Mouse (Mus musculus) kidney, postnatal 0 days (tissue): ENCODE data around the gene Tgfbr3. TPM values are rescaled to one million over a fixed set of nuclear protein-coding genes. Genes with fewer than 3 reads are reported as not detected.

Experiments used
- ATAC-seq: fragments of 200-750 bp; cut with Nextera tagmentation; replicated peaks from 2 replicates; pipeline ENCODE4 v1.8.0; 2017; ENCODE audit warnings: low read depth, moderate number of reproducible peaks, moderate TSS enrichment, moderate library complexity; ENCODE audit not compliant: low FRiP score
- DNase-seq: peaks from one replicate; pipeline ENCODE4 v3.0.0-alpha.2; 2016; ENCODE audit warnings: low spot score
- H3K27ac ChIP-seq: fragments of 300-500 bp; sonication (generic); 2 replicates; pipeline ENCODE4 v1.5.1; 2014; ENCODE audit warnings: mild to moderate bottlenecking
- H3K27me3 ChIP-seq: fragments of 300-500 bp; sonication (generic); 2 replicates; pipeline ENCODE4 v1.6.1; 2014; ENCODE audit warnings: low read length, mixed read lengths; ENCODE audit not compliant: insufficient read depth
- H3K36me3 ChIP-seq: fragments of 300-500 bp; sonication (generic); 2 replicates; pipeline ENCODE4 v1.6.1; 2014; ENCODE audit warnings: low read length, mixed read lengths; ENCODE audit not compliant: insufficient read depth
- H3K4me1 ChIP-seq: fragments of 300-500 bp; sonication (generic); replicated peaks from 2 replicates; pipeline ENCODE4 v1.6.1; 2014; ENCODE audit warnings: antibody characterized with exemption, low read length, mixed read lengths; ENCODE audit not compliant: insufficient read depth
- H3K4me2 ChIP-seq: fragments of 300-500 bp; sonication (generic); 2 replicates; pipeline ENCODE4 v1.6.1; 2014; ENCODE audit warnings: mild to moderate bottlenecking, low read length, moderate library complexity, mixed read lengths
- H3K4me3 ChIP-seq: fragments of 300-500 bp; sonication (generic); replicated peaks from 2 replicates; pipeline ENCODE4 v1.5.1; 2014; ENCODE audit warnings: low read depth, low read length
- H3K9ac ChIP-seq: fragments of 300-500 bp; sonication (generic); 2 replicates; pipeline ENCODE4 v1.6.1; 2014; ENCODE audit warnings: low read depth, low read length
- H3K9me3 ChIP-seq: fragments of 300-500 bp; sonication (generic); replicated peaks from 2 replicates; pipeline ENCODE4 v1.6.1; 2016; ENCODE audit warnings: low read length, inconsistent platforms, mixed read lengths
- CTCF ChIP-seq: IDR thresholded peaks from 2 replicates; pipeline ENCODE4 v1.5.1; 2016; ENCODE audit warnings: antibody characterized with exemption, low read depth, mild to moderate bottlenecking, moderate library complexity
- WGBS: fragments of 180-500 bp; shearing (Covaris S2); extraction: QIAGEN DNeasy Blood & Tissue Kit; methylation state at CpG from one replicate; pipeline ENCODE4 v1.1.7; 2014; 5-methylcytosine and 5-hydroxymethylcytosine counted together
- polyA plus RNA-seq: library from polyadenylated mRNA; unstranded; fragments of >200 nt; fragmentation: Nextera tagmentation; extraction: Ambion mirVana; gene quantifications from 2 replicates; pipeline ENCODE4 v1.2.1, GENCODE M21; 2015

Tgfbr3 gene
- 10.5 and 10.8 TPM in 2 replicates for polyA plus RNA-seq

- WGBS = under 1% methylated on average over 54 of the region's 54 CpGs
- Histone ChIP-seq H3K36me3 (no peaks in the 10 kb centered on the region), H3K4me2 (peak within 1 kb of the TSS; percentile 59), H3K9ac (peak within 1 kb of the TSS; percentile 52), H3K4me3 (peak within 1 kb of the TSS; percentile 69), H3K9me3 (no peaks in the 10 kb centered on the region), H3K4me1 (no peaks in the 10 kb centered on the region), H3K27ac (peak within 1 kb of the TSS; percentile 77), H3K27me3 (no peaks in the 10 kb centered on the region)
- DNase-seq = peak; percentile 96
- peak; percentile 90 for ATAC-seq
- peak; percentile 67 for TF ChIP-seq CTCF
Observed at GRCm38 (mm10) chr5:107289234-107289764, at the start of gene Tgfbr3. TSS of gene Tgfbr3 (minus strand) at chr5:107289629.

- H3K4me1 ChIP-seq = no peaks in the 10 kb centered on the region
- no peaks in the 10 kb centered on the region for H3K36me3 ChIP-seq
- H3K9ac ChIP-seq = no peak within 1 kb of the TSS
- no peak within 1 kb of the TSS for H3K4me3 ChIP-seq
- no peaks in the 10 kb centered on the region for H3K27me3 ChIP-seq
- no peak within 1 kb of the TSS for H3K27ac ChIP-seq
- DNase-seq = no peak
- TF ChIP-seq CTCF = no peak
- H3K4me2 ChIP-seq = no peak within 1 kb of the TSS
- WGBS = 88% methylated on average over 30 of the region's 30 CpGs
- H3K9me3 ChIP-seq = no peaks in the 10 kb centered on the region
- ATAC-seq = no peak
Observed at GRCm38 (mm10) chr5:107330916-107331421, 41.5 kb upstream of the Tgfbr3 start, which contains the start of gene Brdt. TSS of gene Brdt (plus strand) at chr5:107331159.

GRCm38 (mm10) chr5:107320703-107321102 lies 31.3 kb upstream of the Tgfbr3 start:
- Histone ChIP-seq H3K36me3 (no peaks in the 10 kb centered on the region), H3K9ac (no peak overlapping the region), H3K9me3 (no peaks in the 10 kb centered on the region), H3K4me1 (no peaks in the 10 kb centered on the region), H3K27me3 (no peaks in the 10 kb centered on the region), H3K27ac (no peak overlapping the region), H3K4me2 (no peak overlapping the region), H3K4me3 (no peak overlapping the region)
- TF ChIP-seq CTCF = peak; percentile 96
- no peak for ATAC-seq
- peak; percentile 83 for DNase-seq
- WGBS = 0% methylated on average over 1 of the region's 1 CpGs

GRCm38 (mm10) chr5:107317141-107317540 lies 27.7 kb upstream of the Tgfbr3 start:
- TF ChIP-seq CTCF = no peak
- 90% methylated on average over 7 of the region's 7 CpGs for WGBS
- H3K4me1 ChIP-seq = no peaks in the 10 kb centered on the region

GRCm38 (mm10) chr5:107307432-107307831 lies 18.0 kb upstream of the Tgfbr3 start:
- ATAC-seq (no peak), DNase-seq (no peak)
- TF ChIP-seq CTCF = no peak
- Histone ChIP-seq H3K4me1 (no peaks in the 10 kb centered on the region), H3K36me3 (no peaks in the 10 kb centered on the region), H3K9me3 (no peaks in the 10 kb centered on the region), H3K4me2 (no peak overlapping the region), H3K27me3 (no peaks in the 10 kb centered on the region), H3K9ac (no peak overlapping the region), H3K27ac (no peak overlapping the region), H3K4me3 (no peak overlapping the region)
- 71% methylated on average over 4 of the region's 4 CpGs for WGBS

More at GRCm38 (mm10) chr5:107317141-107317540, 27.7 kb upstream of the Tgfbr3 start:
- ATAC-seq (no peak), DNase-seq (no peak)
- no peaks in the 10 kb centered on the region for H3K9me3 ChIP-seq
- H3K4me3 ChIP-seq = no peak overlapping the region
- H3K4me2 ChIP-seq = no peak overlapping the region
- no peak overlapping the region for H3K9ac ChIP-seq
- no peaks in the 10 kb centered on the region for H3K27me3 ChIP-seq
- H3K36me3 ChIP-seq = no peaks in the 10 kb centered on the region
- no peak overlapping the region for H3K27ac ChIP-seq

GRCm38 (mm10) chr5:107304117-107304825 lies 14.8 kb upstream of the Tgfbr3 start:
- Histone ChIP-seq H3K9me3 (no peaks in the 10 kb centered on the region), H3K27ac (no peak overlapping the region), H3K4me3 (no peak overlapping the region), H3K36me3 (no peaks in the 10 kb centered on the region), H3K27me3 (no peaks in the 10 kb centered on the region), H3K4me1 (no peaks in the 10 kb centered on the region), H3K4me2 (no peak overlapping the region), H3K9ac (no peak overlapping the region)
- TF ChIP-seq CTCF = no peak
- ATAC-seq = no peak
- 51% methylated on average over 13 of the region's 13 CpGs for WGBS
- DNase-seq = no peak
